Mouse (Mus musculus) midbrain, postnatal 0 days (tissue): ENCODE measurements at regions not wholly inside any gene's neighbourhood (a gene's known extent, or its start where the extent isn't known, plus 50 kb on each side); places are given as distances from the start of the nearest gene placed in this dataset.

Source experiments
- ATAC-seq: fragments of 200-750 bp; cut with Nextera tagmentation; 2 replicates; pipeline ENCODE4 v1.8.0; 2017; ENCODE audit warnings: moderate number of reproducible peaks, mild to moderate bottlenecking, moderate TSS enrichment, moderate library complexity; ENCODE audit not compliant: low FRiP score
- DNase-seq: peaks from one replicate; pipeline ENCODE4 v3.0.0-alpha.2; 2015; ENCODE audit warnings: low spot score
- H3K27ac ChIP-seq: fragments of 300-500 bp; sonication (generic); 2 replicates; pipeline ENCODE4 v1.5.1; 2014; ENCODE audit warnings: low read depth, mild to moderate bottlenecking, low read length, mixed read lengths
- H3K27me3 ChIP-seq: fragments of 300-500 bp; sonication (generic); 2 replicates; pipeline ENCODE4 v1.6.1; 2014; ENCODE audit warnings: low read length, control low read depth, mixed read lengths; ENCODE audit not compliant: insufficient read depth
- H3K36me3 ChIP-seq: fragments of 300-500 bp; sonication (generic); 2 replicates; pipeline ENCODE4 v1.6.1; 2014; ENCODE audit warnings: low read length, control low read depth, mixed read lengths; ENCODE audit not compliant: insufficient read depth
- H3K4me1 ChIP-seq: fragments of 300-500 bp; sonication (generic); 2 replicates; pipeline ENCODE4 v1.6.1; 2014; ENCODE audit warnings: mild to moderate bottlenecking, control low read depth, antibody characterized with exemption, low read length, mixed read lengths; ENCODE audit not compliant: insufficient read depth
- H3K4me2 ChIP-seq: fragments of 300-500 bp; sonication (generic); 2 replicates; pipeline ENCODE4 v1.6.1; 2014; ENCODE audit warnings: low read depth, mild to moderate bottlenecking, low read length, mixed read lengths; ENCODE audit not compliant: poor library complexity, severe bottlenecking
- H3K4me3 ChIP-seq: fragments of 300-500 bp; sonication (generic); 2 replicates; pipeline ENCODE4 v1.5.1; 2014; ENCODE audit warnings: low read depth, mild to moderate bottlenecking, low read length, moderate library complexity
- H3K9ac ChIP-seq: fragments of 300-500 bp; sonication (generic); replicated peaks from 2 replicates; pipeline ENCODE4 v1.6.1; 2014; ENCODE audit warnings: mild to moderate bottlenecking, low read length, moderate library complexity, mixed read lengths; ENCODE audit not compliant: poor library complexity, severe bottlenecking
- H3K9me3 ChIP-seq: fragments of 300-500 bp; sonication (generic); 2 replicates; pipeline ENCODE4 v1.6.1; 2016; ENCODE audit warnings: low read length, control low read depth
- CTCF ChIP-seq: IDR thresholded peaks from 2 replicates; pipeline ENCODE4 v1.5.1; 2016; ENCODE audit warnings: antibody characterized with exemption, mild to moderate bottlenecking
- WGBS: fragments of 180-500 bp; shearing (Covaris S2); extraction: QIAGEN DNeasy Blood & Tissue Kit; methylation state at CpG from one replicate; pipeline ENCODE4 v1.1.7; 2014; 5-methylcytosine and 5-hydroxymethylcytosine counted together

- TF ChIP-seq CTCF = no peak
- 26% methylated on average over 2 of the region's 2 CpGs for WGBS
- H3K4me1 ChIP-seq = no peaks in the 10 kb centered on the region
- no peaks in the 10 kb centered on the region for H3K36me3 ChIP-seq
- H3K4me2 ChIP-seq = no peak overlapping the region
- H3K9ac ChIP-seq = no peak overlapping the region
- no peak overlapping the region for H3K4me3 ChIP-seq
- no peak overlapping the region for H3K27ac ChIP-seq
- no peak for ATAC-seq
- H3K27me3 ChIP-seq = no peaks in the 10 kb centered on the region
- no peaks in the 10 kb centered on the region for H3K9me3 ChIP-seq
- no peak for DNase-seq
Observed at GRCm38 (mm10) chrX:167088438-167088837, 120.7 kb downstream of the Tmsb4x start.

DNA sequence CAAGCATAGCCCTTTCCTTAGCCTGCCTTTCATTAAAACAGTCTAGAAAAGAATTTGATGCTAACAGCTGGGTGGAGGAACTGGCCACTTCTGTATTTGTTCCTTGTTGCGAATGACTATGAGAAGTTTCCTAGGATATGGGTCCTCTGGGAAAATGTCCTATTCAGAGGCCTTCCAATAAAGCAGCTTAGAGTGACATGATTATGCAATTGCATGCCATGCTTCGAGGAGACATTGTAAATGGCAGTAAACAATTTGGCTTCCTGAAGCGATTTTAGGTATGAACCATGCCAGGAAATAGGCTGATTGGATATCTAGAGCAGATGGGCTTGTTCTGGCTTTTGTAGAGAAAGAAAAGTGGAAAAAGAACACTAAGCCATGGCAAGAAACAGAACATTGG, 128.3 kb downstream of the Tmsb4x start:
- no peak for TF ChIP-seq CTCF
- H3K4me1 ChIP-seq = no peaks in the 10 kb centered on the region
- no peaks in the 10 kb centered on the region for H3K36me3 ChIP-seq
- H3K27ac ChIP-seq = no peak overlapping the region
- peak; percentile 13 for DNase-seq
- no peaks in the 10 kb centered on the region for H3K9me3 ChIP-seq
- ATAC-seq = no peak
- WGBS = 37% methylated on average over 3 of the region's 3 CpGs
- peaks cover 4% of the 10 kb centered on the region; the same call in 1 of the 2 replicates for H3K27me3 ChIP-seq
- no peak overlapping the region for H3K4me2 ChIP-seq
- no peak overlapping the region for H3K9ac ChIP-seq
- H3K4me3 ChIP-seq = no peak overlapping the region

DNA sequence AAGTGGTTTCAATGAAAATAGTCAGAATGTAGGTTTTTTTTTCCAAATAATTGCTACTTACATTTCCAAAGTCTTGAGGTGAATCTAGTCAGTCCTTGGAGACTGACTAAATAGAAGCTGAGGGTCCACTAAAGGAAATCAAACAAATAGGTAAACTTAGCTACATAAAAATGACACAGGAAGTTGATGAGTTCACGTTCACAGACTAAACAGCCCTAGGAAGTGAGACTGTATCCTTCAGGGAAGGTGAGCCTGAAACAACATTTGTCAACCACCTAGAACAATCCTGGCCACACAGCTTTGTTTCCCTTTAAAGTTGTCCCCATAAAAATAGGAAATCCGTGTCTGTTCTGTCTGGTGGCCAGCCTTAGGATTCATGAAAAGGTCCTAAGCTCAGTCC, 140.0 kb downstream of the Tmsb4x start:
- H3K27ac ChIP-seq = no peak overlapping the region
- H3K4me2 ChIP-seq = no peak overlapping the region
- 73% methylated on average over 2 of the region's 2 CpGs for WGBS
- H3K36me3 ChIP-seq = no peaks in the 10 kb centered on the region
- no peak overlapping the region for H3K4me3 ChIP-seq
- H3K4me1 ChIP-seq = no peaks in the 10 kb centered on the region
- H3K9ac ChIP-seq = no peak overlapping the region
- H3K9me3 ChIP-seq = no peaks in the 10 kb centered on the region
- no peak for TF ChIP-seq CTCF
- ATAC-seq (no peak), DNase-seq (no peak)
- peaks cover 6% of the 10 kb centered on the region; the same call in 1 of the 2 replicates for H3K27me3 ChIP-seq

- WGBS = 59% methylated on average over 3 of the region's 3 CpGs
- no peak overlapping the region for H3K9ac ChIP-seq
- no peak overlapping the region for H3K4me2 ChIP-seq
- ATAC-seq (no peak), DNase-seq (no peak)
- TF ChIP-seq CTCF = no peak
- H3K27ac ChIP-seq = no peak overlapping the region
- H3K9me3 ChIP-seq = no peaks in the 10 kb centered on the region
- H3K27me3 ChIP-seq = peaks cover 6% of the 10 kb centered on the region; the same call in 1 of the 2 replicates
- no peak overlapping the region for H3K4me3 ChIP-seq
- H3K4me1 ChIP-seq = no peaks in the 10 kb centered on the region
- H3K36me3 ChIP-seq = no peaks in the 10 kb centered on the region
Observed at GRCm38 (mm10) chrX:167067918-167068317, 141.2 kb downstream of the Tmsb4x start.

DNA sequence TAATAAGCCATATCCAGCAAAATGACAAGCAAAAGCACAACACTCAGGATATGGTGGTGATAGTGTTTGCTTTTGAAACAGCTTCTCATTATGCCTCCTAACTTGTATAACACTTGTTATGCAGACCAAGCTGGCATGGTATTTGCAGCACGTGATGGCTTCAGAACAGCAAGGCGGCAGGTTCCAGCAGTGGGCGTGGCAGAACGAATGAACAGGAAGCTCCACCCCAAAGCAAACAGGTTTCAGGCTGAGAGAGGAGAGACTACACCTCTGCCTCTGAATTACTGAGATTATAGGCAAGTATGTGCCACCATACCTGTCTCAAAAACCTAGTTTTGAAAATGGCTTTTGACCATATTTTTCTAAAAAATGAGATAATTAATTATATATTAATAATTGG, 145.2 kb downstream of the Tmsb4x start:
- DNase-seq (no peak), ATAC-seq (no peak)
- Histone ChIP-seq H3K36me3 (no peaks in the 10 kb centered on the region), H3K9me3 (no peaks in the 10 kb centered on the region), H3K4me3 (no peak overlapping the region), H3K4me2 (no peak overlapping the region), H3K4me1 (no peaks in the 10 kb centered on the region), H3K27ac (no peak overlapping the region), H3K27me3 (peaks cover 6% of the 10 kb centered on the region; the same call in 1 of the 2 replicates), H3K9ac (no peak overlapping the region)
- no peak for TF ChIP-seq CTCF
- WGBS = 53% methylated on average over 4 of the region's 4 CpGs

GRCm38 (mm10) chrX:167052456-167052855, 156.7 kb downstream of the Tmsb4x start:
- no peak for ATAC-seq
- Histone ChIP-seq H3K9me3 (no peaks in the 10 kb centered on the region), H3K27ac (no peak overlapping the region), H3K4me3 (no peak overlapping the region), H3K4me1 (no peaks in the 10 kb centered on the region), H3K4me2 (no peak overlapping the region), H3K9ac (no peak overlapping the region), H3K36me3 (no peaks in the 10 kb centered on the region), H3K27me3 (peaks cover 11% of the 10 kb centered on the region; the same call in 1 of the 2 replicates)
- TF ChIP-seq CTCF = no peak
- 85% methylated on average over 10 of the region's 10 CpGs for WGBS
- DNase-seq = no peak
